Mouse (Mus musculus): Measurements from ENCODE around the gene Lclat1. TPM values are rescaled to one million over a fixed set of nuclear protein-coding genes. Genes with fewer than 3 reads are reported as not detected.
"Not testable (repeated sequence)": the region's sequence is repeated elsewhere in the genome, so short reads cannot be mapped to it uniquely, and the experiment has no call there.

Lclat1 gene
- total RNA-seq, 2 experiments from 2014 or later = 7.0 to 12.8 TPM

GRCm38 (mm10) chr17:73233975-73234374, 126.2 kb downstream of the Lclat1 start:
- no peak for ATAC-seq (ENCODE audit: poor library complexity, severe bottlenecking)

GRCm38 (mm10) chr17:73237178-73237853, 129.5 kb downstream of the Lclat1 start:
- no peak for ATAC-seq (ENCODE audit: poor library complexity, severe bottlenecking)

- ATAC-seq (ENCODE audit: poor library complexity, severe bottlenecking) = no peak
Observed at GRCm38 (mm10) chr17:73238501-73238900, 130.7 kb downstream of the Lclat1 start.

GRCm38 (mm10) chr17:73241085-73241848, 133.5 kb downstream of the Lclat1 start:
- no peak for ATAC-seq (ENCODE audit: poor library complexity, severe bottlenecking)

- no peak for ATAC-seq (ENCODE audit: poor library complexity, severe bottlenecking)
Observed at GRCm38 (mm10) chr17:73243676-73244075, 135.9 kb downstream of the Lclat1 start.

GRCm38 (mm10) chr17:73244596-73244995, 136.8 kb downstream of the Lclat1 start:
- no peak for ATAC-seq (ENCODE audit: poor library complexity, severe bottlenecking)

GRCm38 (mm10) chr17:73245089-73245684, 137.4 kb downstream of the Lclat1 start:
- no peak for ATAC-seq (ENCODE audit: poor library complexity, severe bottlenecking)

- ATAC-seq (ENCODE audit: poor library complexity, severe bottlenecking) = no peak
Observed at GRCm38 (mm10) chr17:73246036-73246435, 138.3 kb downstream of the Lclat1 start.

- peak; percentile 42 for ATAC-seq (ENCODE audit: poor library complexity, severe bottlenecking)
Observed at GRCm38 (mm10) chr17:73246926-73247325, 139.1 kb downstream of the Lclat1 start.

- ATAC-seq (ENCODE audit: poor library complexity, severe bottlenecking) = no peak
Observed at GRCm38 (mm10) chr17:73247758-73248157, 140.0 kb downstream of the Lclat1 start.

GRCm38 (mm10) chr17:73250488-73251141, 142.8 kb downstream of the Lclat1 start:
- ATAC-seq (ENCODE audit: poor library complexity, severe bottlenecking) = no peak

- 0 out of 2 replicates have a peak, but pooled peaks have one; percentile 13 for ATAC-seq (ENCODE audit: poor library complexity, severe bottlenecking)
Observed at GRCm38 (mm10) chr17:73251142-73251502, 143.3 kb downstream of the Lclat1 start.

- no peak for ATAC-seq (ENCODE audit: poor library complexity, severe bottlenecking)
Observed at GRCm38 (mm10) chr17:73251812-73252608, 144.2 kb downstream of the Lclat1 start.

GRCm38 (mm10) chr17:73253291-73253969, 145.6 kb downstream of the Lclat1 start:
- no peak for ATAC-seq (ENCODE audit: poor library complexity, severe bottlenecking)

GRCm38 (mm10) chr17:73255801-73256200, 148.0 kb downstream of the Lclat1 start:
- no peak for ATAC-seq (ENCODE audit: poor library complexity, severe bottlenecking)

GRCm38 (mm10) chr17:73258620-73259019, 150.8 kb downstream of the Lclat1 start:
- no peak for ATAC-seq (ENCODE audit: poor library complexity, severe bottlenecking)

- not testable (repeated sequence) for ATAC-seq (ENCODE audit: poor library complexity, severe bottlenecking)
Observed at GRCm38 (mm10) chr17:73259258-73259657, 151.5 kb downstream of the Lclat1 start.

GRCm38 (mm10) chr17:73262558-73262957, 154.8 kb downstream of the Lclat1 start:
- no peak for ATAC-seq (ENCODE audit: poor library complexity, severe bottlenecking)

GRCm38 (mm10) chr17:73263077-73263501, 155.3 kb downstream of the Lclat1 start:
- ATAC-seq (ENCODE audit: poor library complexity, severe bottlenecking) = peak; percentile 95
